Mouse (Mus musculus) mammary gland, adult 2 months (tissue): ENCODE measurements around the gene Gm21897. TPM values are rescaled to one million over a fixed set of nuclear protein-coding genes. Genes with fewer than 3 reads are reported as not detected.

Experiments used
- polyA plus RNA-seq: library from polyadenylated mRNA; depleted of rRNA; stranded (reverse); fragments of >200 nt; gene quantifications from 2 replicates; pipeline ENCODE4 v1.2.3, GENCODE M21; 2012; ENCODE audit warnings: low replicate concordance; rRNA removed

Gm21897 gene
- polyA plus RNA-seq = not detected in 2 replicates

DNA sequence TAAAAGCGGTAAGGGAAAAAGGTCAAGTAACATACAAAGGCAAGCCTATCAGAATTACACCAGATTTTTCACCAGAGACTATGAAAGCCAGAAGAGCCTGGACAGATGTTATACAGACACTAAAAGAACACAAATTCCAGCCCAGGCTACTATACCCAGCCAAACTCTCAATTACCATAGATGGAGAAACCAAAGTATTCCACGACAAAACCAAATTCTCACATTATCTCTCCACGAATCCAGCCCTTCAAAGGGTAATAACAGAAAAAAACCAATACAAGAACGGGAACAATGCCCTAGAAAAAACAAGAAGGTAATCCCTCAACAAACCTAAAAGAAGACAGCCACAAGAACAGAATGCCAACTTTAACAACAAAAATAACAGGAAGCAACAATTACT lies at the start of gene Gm21897:
Gm21897 (plus strand) TSS at position 301 of the 400 bp plus-strand sequence.

